Mouse (Mus musculus): Measurements from ENCODE around the gene Acot5. TPM values are rescaled to one million over a fixed set of nuclear protein-coding genes. Genes with fewer than 3 reads are reported as not detected.
A peak's percentile ranks its signal among the peaks of the same experiment; 100 is the strongest.
"Not testable (repeated sequence)": the region's sequence is repeated elsewhere in the genome, so short reads cannot be mapped to it uniquely, and the experiment has no call there.

Gene Acot5
- polyA plus RNA-seq, 1 experiment from 2014 or later = not detected

- not testable (repeated sequence) for H3K4me3 ChIP-seq (ENCODE audit: low read depth, low read length); H3K9me3 ChIP-seq (ENCODE audit: control insufficient read depth, low read length); ATAC-seq (replicated peaks; ENCODE audit: low FRiP score); H3K4me2 ChIP-seq (ENCODE audit: low read depth, low read length, severe bottlenecking); H3K27ac ChIP-seq (ENCODE audit: low read depth, low read length); H3K4me1 ChIP-seq (replicated peaks; ENCODE audit: control insufficient read depth, insufficient read depth, low read length); DNase-seq (ENCODE audit: low spot score); H3K9ac ChIP-seq (ENCODE audit: low read length); H3K27me3 ChIP-seq (ENCODE audit: control insufficient read depth, insufficient read depth, low read length); H3K36me3 ChIP-seq (ENCODE audit: control insufficient read depth, insufficient read depth, low read length)
- WGBS = 83% methylated on average over 2 of the region's 2 CpGs
Measured at GRCm38 (mm10) chr12:84033302-84033701, 35.8 kb upstream of the Acot5 start.

GRCm38 (mm10) chr12:84034108-84034507 lies 35.0 kb upstream of the Acot5 start:
- no peaks in the 10 kb centered on the region for H3K9me3 ChIP-seq (ENCODE audit: control insufficient read depth, low read length)
- DNase-seq (ENCODE audit: low spot score) (no peak), ATAC-seq (replicated peaks; ENCODE audit: low FRiP score) (no peak)
- no peak overlapping the region for H3K4me2 ChIP-seq (ENCODE audit: low read depth, low read length, severe bottlenecking)
- H3K27me3 ChIP-seq (ENCODE audit: control insufficient read depth, insufficient read depth, low read length) = no peaks in the 10 kb centered on the region
- WGBS = 86% methylated on average over 4 of the region's 4 CpGs
- H3K27ac ChIP-seq (ENCODE audit: low read depth, low read length) = no peak overlapping the region
- H3K36me3 ChIP-seq (ENCODE audit: control insufficient read depth, insufficient read depth, low read length) = no peaks in the 10 kb centered on the region
- H3K9ac ChIP-seq (ENCODE audit: low read length) = no peak overlapping the region
- no peaks in the 10 kb centered on the region for H3K4me1 ChIP-seq (replicated peaks; ENCODE audit: control insufficient read depth, insufficient read depth, low read length)
- no peak overlapping the region for H3K4me3 ChIP-seq (ENCODE audit: low read depth, low read length)

- Histone ChIP-seq H3K4me3 (ENCODE audit: low read depth, low read length) (peak within 1 kb of the TSS; percentile 35), H3K9ac (ENCODE audit: low read length) (peak within 1 kb of the TSS; percentile 49; the same call in 1 of the 2 replicates), H3K4me2 (ENCODE audit: low read depth, low read length, severe bottlenecking) (peak within 1 kb of the TSS; percentile 54)
- DNase-seq (ENCODE audit: low spot score) = peak; percentile 53
- H3K27me3 ChIP-seq (ENCODE audit: control insufficient read depth, insufficient read depth, low read length); H3K27ac ChIP-seq (ENCODE audit: low read depth, low read length); ATAC-seq (replicated peaks; ENCODE audit: low FRiP score); H3K9me3 ChIP-seq (ENCODE audit: control insufficient read depth, low read length); H3K36me3 ChIP-seq (ENCODE audit: control insufficient read depth, insufficient read depth, low read length); H3K4me1 ChIP-seq (replicated peaks; ENCODE audit: control insufficient read depth, insufficient read depth, low read length): not testable (repeated sequence)
- 13% methylated on average over 27 of the region's 32 CpGs for WGBS
Measured at GRCm38 (mm10) chr12:84038241-84038640, 30.9 kb upstream of the Acot5 start, which contains the start of gene Acot4. Gene Acot4, plus strand, starts transcription at chr12:84038379.

DNA sequence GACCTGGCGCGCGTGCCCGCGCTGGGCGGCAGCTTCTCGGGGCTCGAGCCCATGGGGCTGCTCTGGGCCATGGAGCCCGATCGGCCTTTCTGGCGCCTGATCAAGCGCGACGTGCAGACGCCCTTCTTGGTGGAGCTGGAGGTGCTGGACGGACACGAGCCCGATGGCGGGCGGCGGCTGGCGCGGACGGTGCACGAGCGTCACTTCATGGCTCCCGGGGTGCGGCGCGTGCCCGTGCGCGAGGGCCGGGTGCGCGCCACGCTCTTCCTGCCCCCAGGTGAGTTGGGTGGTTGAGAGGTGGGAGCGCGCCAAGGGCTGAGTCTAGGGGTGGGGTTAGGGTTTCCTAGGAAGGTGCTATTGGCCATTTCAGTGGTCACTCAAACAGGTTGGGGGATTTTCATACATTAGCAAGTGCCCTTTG lies 30.4 kb upstream of the Acot5 start, which contains the start of gene Gm49366:
TSS of gene Gm49366 (plus strand) at position 245 of the 421 bp plus-strand sequence.
- not testable (repeated sequence) for H3K27me3 ChIP-seq (ENCODE audit: control insufficient read depth, insufficient read depth, low read length); H3K4me1 ChIP-seq (replicated peaks; ENCODE audit: control insufficient read depth, insufficient read depth, low read length); H3K36me3 ChIP-seq (ENCODE audit: control insufficient read depth, insufficient read depth, low read length); H3K27ac ChIP-seq (ENCODE audit: low read depth, low read length); ATAC-seq (replicated peaks; ENCODE audit: low FRiP score); H3K9me3 ChIP-seq (ENCODE audit: control insufficient read depth, low read length)
- H3K4me2 ChIP-seq (ENCODE audit: low read depth, low read length, severe bottlenecking) = peak within 1 kb of the TSS; percentile 54
- peak within 1 kb of the TSS; percentile 35 for H3K4me3 ChIP-seq (ENCODE audit: low read depth, low read length)
- peak within 1 kb of the TSS; percentile 49; the same call in 1 of the 2 replicates for H3K9ac ChIP-seq (ENCODE audit: low read length)
- peak; percentile 56 for DNase-seq (ENCODE audit: low spot score)
- 2% methylated on average over 39 of the region's 39 CpGs for WGBS

DNA sequence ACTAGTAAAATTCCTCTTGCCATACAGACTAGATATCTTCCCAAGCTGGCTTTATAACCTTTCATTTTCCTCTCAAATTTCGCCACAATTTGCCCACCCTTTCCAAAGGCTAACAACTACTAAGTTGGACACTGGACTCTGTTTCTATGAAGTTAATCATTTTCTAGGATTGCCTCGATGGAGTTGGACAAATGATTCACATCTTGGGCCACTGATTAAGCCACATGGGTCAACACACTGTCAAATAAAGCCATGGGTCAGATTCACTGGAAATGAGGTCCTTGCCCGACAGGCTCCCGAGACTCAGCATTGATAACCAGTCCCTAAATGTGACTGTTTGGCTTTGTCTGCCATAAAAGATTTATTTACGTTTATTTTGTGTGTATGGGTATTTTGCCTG lies 26.9 kb upstream of the Acot5 start:
- no peaks in the 10 kb centered on the region for H3K27me3 ChIP-seq (ENCODE audit: control insufficient read depth, insufficient read depth, low read length)
- no peak overlapping the region for H3K9ac ChIP-seq (ENCODE audit: low read length)
- no peaks in the 10 kb centered on the region for H3K4me1 ChIP-seq (replicated peaks; ENCODE audit: control insufficient read depth, insufficient read depth, low read length)
- DNase-seq (ENCODE audit: low spot score) = no peak
- no peaks in the 10 kb centered on the region for H3K36me3 ChIP-seq (ENCODE audit: control insufficient read depth, insufficient read depth, low read length)
- no peak for ATAC-seq (replicated peaks; ENCODE audit: low FRiP score)
- no peak overlapping the region for H3K4me2 ChIP-seq (ENCODE audit: low read depth, low read length, severe bottlenecking)
- no peak overlapping the region for H3K27ac ChIP-seq (ENCODE audit: low read depth, low read length)
- WGBS = 89% methylated on average over 5 of the region's 5 CpGs
- H3K9me3 ChIP-seq (ENCODE audit: control insufficient read depth, low read length) = no peaks in the 10 kb centered on the region
- H3K4me3 ChIP-seq (ENCODE audit: low read depth, low read length) = no peak overlapping the region

- no peak overlapping the region for H3K27ac ChIP-seq (ENCODE audit: low read depth, low read length)
- no peak for ATAC-seq (replicated peaks; ENCODE audit: low FRiP score)
- no peaks in the 10 kb centered on the region for H3K27me3 ChIP-seq (ENCODE audit: control insufficient read depth, insufficient read depth, low read length)
- no peaks in the 10 kb centered on the region for H3K4me1 ChIP-seq (replicated peaks; ENCODE audit: control insufficient read depth, insufficient read depth, low read length)
- H3K4me2 ChIP-seq (ENCODE audit: low read depth, low read length, severe bottlenecking) = no peak overlapping the region
- no peaks in the 10 kb centered on the region for H3K36me3 ChIP-seq (ENCODE audit: control insufficient read depth, insufficient read depth, low read length)
- DNase-seq (ENCODE audit: low spot score) = no peak
- WGBS = 63% methylated on average over 2 of the region's 2 CpGs
- H3K9ac ChIP-seq (ENCODE audit: low read length) = no peak overlapping the region
- H3K9me3 ChIP-seq (ENCODE audit: control insufficient read depth, low read length) = peaks cover 2% of the 10 kb centered on the region; the same call in 1 of the 2 replicates
- no peak overlapping the region for H3K4me3 ChIP-seq (ENCODE audit: low read depth, low read length)
Measured at GRCm38 (mm10) chr12:84044045-84044444, 25.1 kb upstream of the Acot5 start.

DNA sequence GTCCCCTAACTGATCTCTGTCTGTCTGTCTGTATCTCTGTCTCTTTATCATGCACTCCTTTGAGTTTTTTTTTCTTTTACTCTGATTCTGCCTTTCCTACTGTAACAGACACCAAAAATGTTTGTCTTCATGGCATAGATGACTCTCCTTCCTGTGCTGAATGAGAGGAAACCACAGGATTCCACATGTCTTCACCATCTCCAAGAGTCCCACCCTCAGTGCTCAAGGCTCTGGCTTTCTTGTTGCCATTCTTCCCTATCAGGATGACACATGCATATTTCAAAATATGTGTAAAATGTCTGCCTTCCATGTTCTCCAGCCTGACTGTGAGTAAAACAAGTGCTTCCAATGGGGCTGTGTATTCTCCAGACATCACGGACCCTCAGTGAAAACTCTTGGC lies 22.2 kb upstream of the Acot5 start:
- Histone ChIP-seq H3K9me3 (ENCODE audit: control insufficient read depth, low read length) (peaks cover 2% of the 10 kb centered on the region; the same call in 1 of the 2 replicates), H3K4me2 (ENCODE audit: low read depth, low read length, severe bottlenecking) (no peak overlapping the region), H3K4me1 (replicated peaks; ENCODE audit: control insufficient read depth, insufficient read depth, low read length) (no peaks in the 10 kb centered on the region), H3K4me3 (ENCODE audit: low read depth, low read length) (no peak overlapping the region), H3K27ac (ENCODE audit: low read depth, low read length) (no peak overlapping the region), H3K9ac (ENCODE audit: low read length) (no peak overlapping the region), H3K27me3 (ENCODE audit: control insufficient read depth, insufficient read depth, low read length) (no peaks in the 10 kb centered on the region), H3K36me3 (ENCODE audit: control insufficient read depth, insufficient read depth, low read length) (no peaks in the 10 kb centered on the region)
- 93% methylated on average over 1 of the region's 1 CpGs for WGBS
- no peak for DNase-seq (ENCODE audit: low spot score)
- no peak for ATAC-seq (replicated peaks; ENCODE audit: low FRiP score)

- H3K4me1 ChIP-seq (replicated peaks; ENCODE audit: control insufficient read depth, insufficient read depth, low read length); H3K4me2 ChIP-seq (ENCODE audit: low read depth, low read length, severe bottlenecking); H3K9me3 ChIP-seq (ENCODE audit: control insufficient read depth, low read length); H3K27ac ChIP-seq (ENCODE audit: low read depth, low read length); DNase-seq (ENCODE audit: low spot score); H3K36me3 ChIP-seq (ENCODE audit: control insufficient read depth, insufficient read depth, low read length); H3K9ac ChIP-seq (ENCODE audit: low read length); H3K4me3 ChIP-seq (ENCODE audit: low read depth, low read length); ATAC-seq (replicated peaks; ENCODE audit: low FRiP score): not testable (repeated sequence)
- 89% methylated on average over 5 of the region's 5 CpGs for WGBS
- peaks cover 15% of the 10 kb centered on the region for H3K27me3 ChIP-seq (ENCODE audit: control insufficient read depth, insufficient read depth, low read length)
Measured at GRCm38 (mm10) chr12:84050744-84051143, 18.4 kb upstream of the Acot5 start.

GRCm38 (mm10) chr12:84051937-84052474 lies 17.1 kb upstream of the Acot5 start, which contains the start of gene Acot3:
Gene Acot3, plus strand, starts transcription at chr12:84052144.
- ATAC-seq (replicated peaks; ENCODE audit: low FRiP score) (no peak), DNase-seq (ENCODE audit: low spot score) (no peak)
- Histone ChIP-seq H3K4me1 (replicated peaks; ENCODE audit: control insufficient read depth, insufficient read depth, low read length) (peaks cover 2% of the 10 kb centered on the region; the same call in 1 of the 2 replicates), H3K9ac (ENCODE audit: low read length) (no peak within 1 kb of the TSS), H3K4me3 (ENCODE audit: low read depth, low read length) (no peak within 1 kb of the TSS), H3K9me3 (ENCODE audit: control insufficient read depth, low read length) (peaks cover 2% of the 10 kb centered on the region; the same call in 1 of the 2 replicates), H3K27me3 (ENCODE audit: control insufficient read depth, insufficient read depth, low read length) (peaks cover 15% of the 10 kb centered on the region), H3K36me3 (ENCODE audit: control insufficient read depth, insufficient read depth, low read length) (no peaks in the 10 kb centered on the region), H3K27ac (ENCODE audit: low read depth, low read length) (no peak within 1 kb of the TSS), H3K4me2 (ENCODE audit: low read depth, low read length, severe bottlenecking) (no peak within 1 kb of the TSS)
- 93% methylated on average over 5 of the region's 5 CpGs for WGBS
